Mouse (Mus musculus): Measurements from ENCODE around the gene Fam118a. TPM values are rescaled to one million over a fixed set of nuclear protein-coding genes. Genes with fewer than 3 reads are reported as not detected.

Fam118a gene
- total and polyA plus RNA-seq, 3 experiments: 11.7 to 12.9 TPM; not detected in 1

DNA sequence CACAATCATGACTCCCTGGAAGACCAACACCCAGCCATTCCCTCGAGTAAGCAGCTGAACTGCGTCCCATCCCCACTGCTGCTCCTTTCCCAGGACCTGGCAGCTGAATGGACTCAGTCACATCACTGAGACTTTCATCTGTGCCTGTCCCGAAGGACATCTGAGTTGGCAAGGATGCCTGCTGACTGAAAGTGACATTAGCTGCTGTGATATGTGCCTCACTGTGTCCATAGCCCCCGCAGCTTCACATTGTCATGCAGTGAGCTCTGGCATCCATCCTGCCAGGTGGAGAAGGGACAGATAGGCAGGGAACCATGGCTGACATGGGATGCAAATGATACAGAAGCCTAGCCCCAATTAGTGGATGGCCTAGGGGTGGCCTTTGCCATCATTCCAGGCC is 26.4 kb downstream of the Fam118a start:
- H3K4me3 ChIP-seq (ENCODE audit: control insufficient read depth in 1 of 2, insufficient read depth in 1 of 2, low read depth in 2 of 2, low read length in 2 of 2): no peak overlapping the region
- no peak overlapping the region for H3K27ac ChIP-seq (ENCODE audit: control insufficient read depth, low read depth, low read length)
- H3K27me3 ChIP-seq (ENCODE audit: control insufficient read depth in 1 of 2, insufficient read depth in 2 of 2, low read length in 2 of 2): no peaks in the 10 kb centered on the region
- no peaks in the 10 kb centered on the region for H3K36me3 ChIP-seq (ENCODE audit: control insufficient read depth in 1 of 2, insufficient read depth in 2 of 2, low read length in 2 of 2)
- H3K9me3 ChIP-seq (replicated peaks; ENCODE audit: insufficient read depth, low read length): no peaks in the 10 kb centered on the region
- DNase-seq (ENCODE audit: low read depth, low spot score): no peak
- H3K9ac ChIP-seq (ENCODE audit: control insufficient read depth, low read depth, low read length, poor library complexity, severe bottlenecking): no peak overlapping the region
- H3K4me1 ChIP-seq (ENCODE audit: control insufficient read depth in 1 of 2, insufficient read depth in 2 of 2, low read length in 2 of 2): no peaks in the 10 kb centered on the region
- TF ChIP-seq SIN3A (IDR thresholded peaks at IDR 0.05; ENCODE audit: low read length): no peak
- TF ChIP-seq TBP (IDR thresholded peaks at IDR 0.05; ENCODE audit: low read depth, low read length): no peak
- TF ChIP-seq MAZ (IDR thresholded peaks at IDR 0.05; ENCODE audit: low read depth, low read length): no peak
- no peak for TF ChIP-seq NRF1 (IDR thresholded peaks at IDR 0.05; ENCODE audit: insufficient read depth, low read depth, low read length, poor library complexity, severe bottlenecking)
- no peak for TF ChIP-seq POLR2AphosphoS2 (IDR thresholded peaks at IDR 0.05; ENCODE audit: low read length)
- TF ChIP-seq GABPA (IDR thresholded peaks at IDR 0.05; ENCODE audit: low read depth, low read length): no peak
- no peak for TF ChIP-seq EP300 (IDR thresholded peaks at IDR 0.05; ENCODE audit: low read depth in 1 of 2, low read length in 2 of 2)
- no peak for TF ChIP-seq TCF12 (IDR thresholded peaks at IDR 0.05; ENCODE audit: low read depth, low read length)
- H3K79me2 ChIP-seq (ENCODE audit: control insufficient read depth, insufficient read depth, low read length, poor library complexity): no peaks in the 10 kb centered on the region

DNA sequence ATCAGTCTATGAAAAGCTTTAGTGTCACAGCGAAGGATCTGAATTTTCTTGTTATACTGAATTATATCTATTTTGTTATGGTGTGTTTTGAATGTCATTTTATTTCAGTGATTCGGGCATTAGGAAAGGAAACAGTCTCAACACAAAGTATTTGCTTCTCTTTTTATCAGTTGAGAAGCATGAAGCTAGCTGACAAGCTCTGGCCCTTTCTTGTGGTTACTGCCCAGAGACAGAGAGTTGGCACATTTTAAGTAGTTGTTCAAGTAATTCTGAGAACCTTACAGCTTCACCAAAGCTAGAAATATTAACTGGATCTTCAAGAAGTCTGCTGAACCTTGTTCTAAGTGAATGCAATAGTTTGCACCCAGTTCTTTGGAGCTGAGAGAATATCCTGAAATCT is 34.7 kb downstream of the Fam118a start:
- H3K36me3 ChIP-seq (ENCODE audit: control insufficient read depth in 1 of 2, insufficient read depth in 2 of 2, low read length in 2 of 2): peaks cover 0 to 12% of the 10 kb centered on the region in 2 experiments; a peak in 2 of 4 replicates
- TF ChIP-seq MEF2A (IDR thresholded peaks at IDR 0.05; ENCODE audit: extremely low read depth, insufficient replicate concordance, low read depth, low read length, poor library complexity, severe bottlenecking) (no peak), EP300 (IDR thresholded peaks at IDR 0.05; ENCODE audit: low read depth in 1 of 2, low read length in 2 of 2) (peak; percentile 74 to 80), RCOR1 (IDR thresholded peaks at IDR 0.05; ENCODE audit: low read depth, low read length) (peak; percentile 81), SIN3A (IDR thresholded peaks at IDR 0.05; ENCODE audit: low read length) (peak; percentile 29; the same call in 1 of the 2 replicates), TAL1 (IDR thresholded peaks at IDR 0.05; ENCODE audit: low read length) (peak; percentile 35), MAZ (IDR thresholded peaks at IDR 0.05; ENCODE audit: low read depth, low read length) (no peak), TCF12 (IDR thresholded peaks at IDR 0.05; ENCODE audit: low read depth, low read length) (peak; percentile 75), GATA1 (IDR thresholded peaks at IDR 0.05; ENCODE audit: low read depth, low read length) (peak; percentile 90)
- H3K79me2 ChIP-seq (ENCODE audit: control insufficient read depth, insufficient read depth, low read length, poor library complexity): no peaks in the 10 kb centered on the region
- no peaks in the 10 kb centered on the region for H3K9me3 ChIP-seq (replicated peaks; ENCODE audit: insufficient read depth, low read length)
- no peak overlapping the region for H3K9ac ChIP-seq (ENCODE audit: control insufficient read depth, low read depth, low read length, poor library complexity, severe bottlenecking)
- H3K4me3 ChIP-seq (ENCODE audit: control insufficient read depth in 1 of 2, insufficient read depth in 1 of 2, low read depth in 2 of 2, low read length in 2 of 2): no peak overlapping the region
- H3K4me1 ChIP-seq (ENCODE audit: control insufficient read depth in 1 of 2, insufficient read depth in 2 of 2, low read length in 2 of 2): peaks cover 4 to 5% of the 10 kb centered on the region in 2 experiments; a peak in 3 of 4 replicates
- no peak overlapping the region for H3K27ac ChIP-seq (ENCODE audit: control insufficient read depth, low read depth, low read length)
- no peaks in the 10 kb centered on the region for H3K27me3 ChIP-seq (ENCODE audit: control insufficient read depth in 1 of 2, insufficient read depth in 2 of 2, low read length in 2 of 2)
- DNase-seq (ENCODE audit: low read depth, low spot score): peak; percentile 57

DNA sequence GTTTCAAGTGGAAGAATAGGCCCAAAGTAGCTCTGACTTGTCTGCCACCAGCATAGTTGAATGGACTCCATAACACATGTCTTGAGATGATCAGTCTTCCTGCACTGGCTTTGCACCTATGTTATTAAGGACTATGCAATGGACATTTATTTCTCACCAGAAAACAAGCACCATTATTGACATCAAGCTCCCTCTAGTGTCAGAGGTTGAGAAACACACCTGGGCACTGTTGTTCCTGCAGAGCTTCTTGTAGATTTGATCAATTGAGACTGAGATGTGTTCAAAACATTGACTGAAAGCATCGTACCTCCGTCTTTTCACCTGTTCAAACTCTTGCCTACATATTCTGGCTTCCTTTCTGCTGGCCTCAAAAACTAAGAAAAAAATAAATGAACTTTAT is 41.8 kb downstream of the Fam118a start:
- H3K27me3 ChIP-seq (ENCODE audit: control insufficient read depth in 1 of 2, insufficient read depth in 2 of 2, low read length in 2 of 2): no peaks in the 10 kb centered on the region; a peak in 1 of 4 replicates
- H3K79me2 ChIP-seq (ENCODE audit: control insufficient read depth, insufficient read depth, low read length, poor library complexity): no peaks in the 10 kb centered on the region
- no peak overlapping the region for H3K27ac ChIP-seq (ENCODE audit: control insufficient read depth, low read depth, low read length)
- no peaks in the 10 kb centered on the region for H3K36me3 ChIP-seq (ENCODE audit: control insufficient read depth in 1 of 2, insufficient read depth in 2 of 2, low read length in 2 of 2)
- H3K4me3 ChIP-seq (ENCODE audit: control insufficient read depth in 1 of 2, insufficient read depth in 1 of 2, low read depth in 2 of 2, low read length in 2 of 2): no peak overlapping the region
- no peaks in the 10 kb centered on the region for H3K4me1 ChIP-seq (ENCODE audit: control insufficient read depth in 1 of 2, insufficient read depth in 2 of 2, low read length in 2 of 2)
- no peak overlapping the region for H3K9ac ChIP-seq (ENCODE audit: control insufficient read depth, low read depth, low read length, poor library complexity, severe bottlenecking)
- no peaks in the 10 kb centered on the region for H3K9me3 ChIP-seq (replicated peaks; ENCODE audit: insufficient read depth, low read length)
- peak; percentile 83 for TF ChIP-seq ZC3H11A (IDR thresholded peaks at IDR 0.05; ENCODE audit: low read depth, low read length)
- TF ChIP-seq UBTF (IDR thresholded peaks at IDR 0.05; ENCODE audit: borderline replicate concordance, insufficient read depth, low read depth, low read length): no peak
- TF ChIP-seq KAT2A (conservative IDR thresholded peaks at IDR 0.05; ENCODE audit: low read depth, low read length): no peak
- no peak for TF ChIP-seq E2F4 (IDR thresholded peaks at IDR 0.05; ENCODE audit: borderline replicate concordance, low read depth, low read length)
- TF ChIP-seq SIN3A (IDR thresholded peaks at IDR 0.05; ENCODE audit: low read length): no peak
- TF ChIP-seq BHLHE40 (IDR thresholded peaks at IDR 0.05; ENCODE audit: borderline replicate concordance, low read depth, low read length): 0 out of 2 replicates have a peak, but pooled peaks have one; percentile 8
- no peak for TF ChIP-seq ZKSCAN1 (IDR thresholded peaks at IDR 0.05; ENCODE audit: low read depth, low read length)
- TF ChIP-seq CTCF (IDR thresholded peaks at IDR 0.05 in 2 of 3, conservative IDR thresholded peaks at IDR 0.05 in 1 of 3; ENCODE audit: control insufficient read depth in 1 of 3, insufficient read depth in 1 of 3, low read depth in 2 of 3, low read length in 3 of 3, poor library complexity in 1 of 3, severe bottlenecking in 1 of 3): peak; percentile 51 to 93 (median 82)
- peak; percentile 87 for TF ChIP-seq SMC3 (IDR thresholded peaks at IDR 0.05; ENCODE audit: low read depth, low read length)
- TF ChIP-seq RAD21 (IDR thresholded peaks at IDR 0.05; ENCODE audit: low read depth, low read length): peak; percentile 89
- peak; percentile 70 for DNase-seq (ENCODE audit: low read depth, low spot score)

Data from MEL (cell line).